Mouse (Mus musculus) urinary bladder, postnatal 36 days (tissue): ENCODE data around the gene Olfr827.

Experiments
- DNase-seq, 2 experiments: peaks; one replicate each; pipeline ENCODE4 v3.0.0; 2022; ENCODE audit warnings: low spot score in 2 of 2, mixed read lengths in 1 of 2

Olfr827 gene

GRCm38 (mm10) chr10:130214303-130214702 is at the start of gene Olfr827:
Gene Olfr827 (minus strand): TSS chr10:130214403.
- DNase-seq = no peak

GRCm38 (mm10) chr10:130263203-130263602 is 49.0 kb upstream of the Olfr827 start:
- DNase-seq = no peak

GRCm38 (mm10) chr10:130259483-130259882 is 45.3 kb upstream of the Olfr827 start:
- no peak for DNase-seq

GRCm38 (mm10) chr10:130244271-130244670 is 30.1 kb upstream of the Olfr827 start:
- DNase-seq = no peak

- DNase-seq = no peak
Observed at GRCm38 (mm10) chr10:130238318-130239209, 24.4 kb upstream of the Olfr827 start.

GRCm38 (mm10) chr10:130234576-130234975 is 20.4 kb upstream of the Olfr827 start:
- DNase-seq = no peak

GRCm38 (mm10) chr10:130232117-130232516 is 17.9 kb upstream of the Olfr827 start:
- DNase-seq = no peak

- no peak for DNase-seq
Observed at GRCm38 (mm10) chr10:130229584-130229983, 15.4 kb upstream of the Olfr827 start.

- peak in 1 of 2 experiments; percentile 9 for DNase-seq
Observed at GRCm38 (mm10) chr10:130228246-130228645, 14.0 kb upstream of the Olfr827 start.

GRCm38 (mm10) chr10:130225034-130225433 is 10.8 kb upstream of the Olfr827 start:
- no peak for DNase-seq

- DNase-seq = no peak
Observed at GRCm38 (mm10) chr10:130184086-130184485, 30.1 kb downstream of the Olfr827 start, which contains the start of gene Olfr826. Gene Olfr826 (minus strand): TSS chr10:130184186.

- DNase-seq = no peak
Observed at GRCm38 (mm10) chr10:130166666-130167065, 47.5 kb downstream of the Olfr827 start, which contains the start of gene Olfr825. Gene Olfr825 (minus strand): TSS chr10:130166766.

- DNase-seq = no peak
Observed at GRCm38 (mm10) chr10:130165196-130165595, 49.0 kb downstream of the Olfr827 start.
